Mouse (Mus musculus) embryo, embryonic 10 days (tissue): ENCODE measurements around the gene Ccdc149.

Experiments
- DNase-seq: peaks from one replicate; pipeline ENCODE4 v3.0.0-alpha.2; 2015; ENCODE audit warnings: low spot score

The Ccdc149 gene

DNA sequence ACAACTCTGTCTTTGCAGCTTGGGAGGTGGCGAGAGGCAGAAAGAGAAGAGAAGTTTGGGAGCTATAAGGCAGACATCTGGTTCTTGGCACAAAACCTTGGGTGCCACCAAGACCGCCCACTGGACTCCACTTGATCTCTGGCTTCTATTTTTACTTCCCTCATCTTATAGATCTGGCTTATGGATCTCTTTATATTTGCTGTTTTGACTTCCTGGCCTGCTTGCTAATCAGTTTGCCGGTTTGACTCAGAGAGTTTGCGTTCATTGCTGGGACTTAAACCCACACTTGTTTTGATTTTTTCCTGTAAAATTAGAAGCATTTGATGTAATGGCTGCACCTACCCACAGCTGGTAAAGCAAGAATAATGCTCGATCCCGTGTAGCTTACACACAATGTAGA, 100.4 kb downstream of the Ccdc149 start:
- no peak for DNase-seq

DNA sequence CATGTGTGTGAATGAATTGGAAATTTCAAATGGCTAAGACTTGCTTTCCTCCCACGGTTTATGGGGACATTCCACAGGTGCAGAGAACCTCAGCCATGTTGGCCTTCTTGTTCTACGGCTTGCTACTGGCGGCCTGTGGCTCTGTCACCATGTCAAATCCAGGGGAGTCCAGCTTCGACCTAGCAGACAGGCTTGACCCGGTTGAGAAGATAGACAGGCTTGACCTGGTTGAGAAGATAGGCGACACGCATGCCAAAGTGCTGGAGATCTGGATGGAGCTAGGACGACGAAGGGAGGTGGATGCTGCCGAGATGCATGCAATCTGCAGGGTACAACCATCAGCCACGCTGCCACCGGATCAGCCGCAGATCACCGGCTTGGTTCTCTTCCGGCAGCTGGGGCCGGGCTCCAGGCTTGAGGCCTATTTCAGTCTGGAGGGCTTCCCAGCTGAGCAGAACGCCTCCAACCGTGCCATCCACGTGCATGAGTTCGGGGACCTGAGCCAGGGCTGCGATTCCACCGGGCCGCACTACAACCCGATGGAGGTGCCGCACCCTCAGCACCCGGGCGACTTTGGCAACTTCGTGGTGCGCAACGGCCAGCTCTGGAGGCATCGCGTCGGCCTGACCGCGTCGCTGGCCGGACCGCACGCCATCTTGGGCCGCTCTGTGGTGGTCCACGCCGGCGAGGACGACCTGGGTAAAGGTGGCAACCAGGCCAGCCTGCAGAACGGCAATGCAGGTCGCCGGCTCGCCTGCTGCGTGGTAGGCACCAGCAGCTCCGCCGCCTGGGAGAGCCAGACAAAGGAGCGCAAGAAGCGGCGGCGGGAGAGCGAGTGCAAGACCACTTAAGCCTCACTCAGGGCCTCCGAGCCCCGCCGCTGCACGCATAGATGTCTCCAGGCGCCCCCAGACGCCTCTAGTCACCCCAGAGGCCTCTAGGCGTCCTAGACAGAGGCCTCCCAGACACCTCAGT, 103.2 kb downstream of the Ccdc149 start:
- DNase-seq, result peak; percentile 27

- no peak for DNase-seq
These were observed 104.7 kb downstream of the Ccdc149 start for GRCm38 (mm10) chr5:52366661-52367060.

- no peak for DNase-seq
These were observed 105.4 kb downstream of the Ccdc149 start for GRCm38 (mm10) chr5:52365930-52366329.

- DNase-seq, result peak; percentile 43
These were observed 106.8 kb downstream of the Ccdc149 start for GRCm38 (mm10) chr5:52364521-52364920.

GRCm38 (mm10) chr5:52363468-52364150, 107.7 kb downstream of the Ccdc149 start, which contains the start of gene Sod3:
Gene Sod3 (plus strand): TSS chr5:52363791.
- DNase-seq, result peak; percentile 68

DNA sequence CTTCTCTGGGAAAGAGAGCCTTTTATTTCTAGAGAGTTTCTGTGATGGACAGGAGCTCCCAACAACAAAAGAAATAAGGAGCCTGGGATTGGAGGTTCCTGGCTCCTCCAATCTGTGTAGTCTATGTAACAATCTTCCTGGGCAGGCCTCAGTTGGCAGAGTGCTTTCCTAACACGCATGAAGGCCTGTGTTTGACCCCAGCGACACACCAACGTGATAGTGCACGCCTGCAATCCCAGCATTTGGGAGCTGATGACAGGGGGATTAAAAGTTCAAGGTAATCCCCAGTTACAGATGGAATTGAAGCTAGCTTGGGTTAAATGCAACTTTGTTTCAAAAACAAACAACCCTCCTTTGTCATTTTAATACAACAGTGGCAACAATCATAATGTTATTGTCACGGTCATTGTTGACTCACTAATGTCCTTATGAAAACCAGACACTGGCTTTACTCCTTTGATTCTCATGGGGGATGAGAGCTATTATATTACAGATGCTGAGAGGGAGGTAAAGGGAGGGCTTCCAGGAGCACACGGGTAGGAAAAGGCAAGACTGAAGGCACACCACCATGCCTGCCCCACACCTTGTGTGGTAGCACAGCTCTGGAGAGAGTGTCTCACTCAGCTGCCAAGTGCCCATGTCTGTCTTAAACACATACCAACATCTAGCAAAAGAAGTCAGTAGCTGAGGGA, 108.4 kb downstream of the Ccdc149 start:
- DNase-seq, result no peak

- no peak for DNase-seq
These were observed 110.9 kb downstream of the Ccdc149 start for GRCm38 (mm10) chr5:52360286-52361049.

- DNase-seq, result no peak
These were observed 113.2 kb downstream of the Ccdc149 start for GRCm38 (mm10) chr5:52358120-52358519.

DNA sequence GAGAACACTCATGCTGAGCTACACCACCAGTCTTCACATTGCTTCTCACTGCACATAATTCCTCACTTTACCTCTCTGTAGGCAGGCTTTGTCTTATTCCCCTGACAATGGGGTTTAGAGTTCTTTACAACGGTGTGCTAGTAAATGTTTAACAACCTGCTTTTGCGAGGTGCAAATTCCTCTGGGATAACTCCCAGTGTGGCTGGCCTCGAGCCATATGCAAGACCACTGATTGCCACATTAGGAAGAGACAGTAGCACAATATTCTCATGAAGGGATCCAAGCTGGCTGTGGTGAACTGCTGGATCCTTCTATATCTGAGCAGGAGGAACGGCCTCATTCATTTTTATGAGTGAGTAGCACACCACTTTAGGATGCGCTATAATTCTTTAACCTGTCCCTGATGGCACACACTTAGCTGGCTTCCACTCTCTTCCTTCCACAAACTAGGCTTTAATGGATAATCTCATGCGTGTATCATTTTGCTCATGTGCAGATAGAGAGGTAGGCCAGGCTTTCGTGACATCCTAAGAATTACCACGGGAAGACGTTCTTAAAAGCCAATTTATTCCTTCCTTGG, 114.1 kb downstream of the Ccdc149 start:
- no peak for DNase-seq

- no peak for DNase-seq
These were observed 115.7 kb downstream of the Ccdc149 start for GRCm38 (mm10) chr5:52355612-52356011.

DNA sequence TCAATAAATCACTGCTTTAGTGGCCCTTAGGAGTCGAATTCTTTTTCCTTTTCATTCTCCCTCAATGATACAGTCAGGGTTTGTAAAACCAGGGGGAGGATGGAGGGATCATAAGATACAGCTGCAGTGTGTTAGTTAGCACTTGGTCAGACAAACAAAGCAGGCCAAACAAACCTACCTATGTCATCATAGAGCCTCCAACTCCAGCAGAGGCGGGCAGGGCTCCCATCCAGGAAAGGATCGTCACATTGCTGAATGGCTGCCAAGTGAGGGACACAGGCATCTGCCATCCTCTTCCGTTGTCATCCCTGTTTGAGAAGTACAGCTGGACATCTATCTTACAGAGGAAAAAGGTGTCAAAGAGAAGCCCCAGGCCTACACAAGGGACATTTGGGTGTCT, 116.9 kb downstream of the Ccdc149 start:
- no peak for DNase-seq

- no peak for DNase-seq
These were observed 118.6 kb downstream of the Ccdc149 start for GRCm38 (mm10) chr5:52352730-52353129.

DNA sequence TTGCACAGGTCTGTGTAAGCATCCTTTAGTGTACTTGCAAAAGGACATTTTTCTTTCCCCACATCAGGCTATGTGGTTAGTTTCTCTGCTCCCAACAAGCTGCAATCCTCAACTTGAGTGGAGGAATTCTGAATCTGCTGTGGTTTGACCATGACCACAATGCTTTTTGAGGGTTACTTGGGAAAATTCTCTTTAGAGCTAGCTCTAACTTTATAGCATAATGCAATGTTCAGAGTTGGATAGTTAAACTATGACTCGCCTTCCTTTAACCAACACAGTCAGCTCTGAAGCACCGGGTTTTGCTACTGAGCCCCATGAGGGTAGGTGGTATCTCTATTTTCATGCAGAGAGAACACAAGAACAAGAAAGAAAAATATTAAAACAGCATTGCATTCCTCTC, 119.8 kb downstream of the Ccdc149 start:
- no peak for DNase-seq

GRCm38 (mm10) chr5:52350451-52350850, 120.9 kb downstream of the Ccdc149 start:
- DNase-seq, result no peak

- DNase-seq, result no peak
These were observed 124.4 kb downstream of the Ccdc149 start for GRCm38 (mm10) chr5:52346890-52347289.

DNA sequence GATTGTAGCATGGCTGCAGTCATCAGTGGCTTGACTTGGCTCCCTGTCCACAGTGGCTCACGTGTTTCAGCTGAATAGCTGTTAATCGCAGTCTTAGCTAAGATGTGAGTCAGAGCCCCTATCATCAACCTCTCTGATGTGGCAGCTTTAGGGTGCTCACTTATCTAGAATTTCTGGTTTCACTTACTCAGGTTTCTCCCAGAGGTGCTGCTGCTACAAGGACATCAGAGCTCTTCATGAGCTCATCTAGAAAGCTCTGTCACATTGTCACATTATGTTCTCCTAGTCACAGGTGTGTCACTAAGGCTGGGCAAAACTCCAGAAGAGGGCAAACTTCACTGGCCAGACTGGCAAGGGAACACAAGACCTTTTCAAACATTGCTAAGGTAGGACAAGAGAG, 132.2 kb downstream of the Ccdc149 start:
- no peak for DNase-seq

- no peak for DNase-seq
These were observed 135.7 kb downstream of the Ccdc149 start for GRCm38 (mm10) chr5:52335590-52335989.

DNA sequence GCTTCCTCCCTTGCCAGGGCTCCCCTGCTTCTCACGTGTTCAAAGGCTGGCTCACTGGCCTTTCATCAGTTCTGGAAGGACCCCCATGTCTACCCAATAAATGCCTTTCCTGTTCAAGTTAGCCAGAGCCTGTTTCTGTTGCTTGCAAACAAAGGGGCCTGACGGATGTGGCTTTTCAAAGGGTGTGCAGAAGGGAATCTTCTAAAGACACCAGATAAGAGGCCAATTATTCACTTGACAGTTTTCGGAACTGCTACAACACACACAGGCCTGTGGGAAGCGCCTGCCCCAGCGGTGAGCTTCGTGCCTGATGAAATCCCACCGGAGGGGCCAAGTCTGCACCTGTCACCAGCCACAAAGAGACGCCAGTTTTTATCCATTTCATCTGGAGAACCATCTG, 139.2 kb downstream of the Ccdc149 start:
- DNase-seq, result peak; percentile 7
